Mouse (Mus musculus) hindbrain, postnatal 0 days (tissue): ENCODE results near the gene Zfp27. TPM values are rescaled to one million over a fixed set of nuclear protein-coding genes. Genes with fewer than 3 reads are reported as not detected.
A peak's percentile ranks its signal among the peaks of the same experiment; 100 is the strongest.

Source experiments
- ATAC-seq: fragments of 200-750 bp; cut with Nextera tagmentation; 2 replicates; pipeline ENCODE4 v1.8.0; 2017; ENCODE audit warnings: mild to moderate bottlenecking, moderate TSS enrichment, moderate library complexity
- DNase-seq: peaks from one replicate; pipeline ENCODE4 v3.0.0-alpha.2; 2015; ENCODE audit warnings: low spot score
- H3K27ac ChIP-seq: fragments of 300-500 bp; sonication (generic); 2 replicates; pipeline ENCODE4 v1.5.1; 2014; ENCODE audit warnings: mild to moderate bottlenecking
- H3K27me3 ChIP-seq: fragments of 300-500 bp; sonication (generic); 2 replicates; pipeline ENCODE4 v1.6.1; 2014; ENCODE audit warnings: low read length, mixed read lengths; ENCODE audit not compliant: insufficient read depth
- H3K36me3 ChIP-seq: fragments of 300-500 bp; sonication (generic); 2 replicates; pipeline ENCODE4 v1.6.1; 2014; ENCODE audit warnings: low read length, mixed read lengths; ENCODE audit not compliant: insufficient read depth
- H3K4me1 ChIP-seq: fragments of 300-500 bp; sonication (generic); 2 replicates; pipeline ENCODE4 v1.6.1; 2014; ENCODE audit warnings: antibody characterized with exemption, low read length, mixed read lengths; ENCODE audit not compliant: insufficient read depth
- H3K4me2 ChIP-seq: fragments of 300-500 bp; sonication (generic); 2 replicates; pipeline ENCODE4 v1.6.1; 2014; ENCODE audit warnings: low read depth, mild to moderate bottlenecking, low read length, moderate library complexity, mixed read lengths
- H3K4me3 ChIP-seq: fragments of 300-500 bp; sonication (generic); 2 replicates; pipeline ENCODE4 v1.5.1; 2014; ENCODE audit warnings: low read length
- H3K9ac ChIP-seq: fragments of 300-500 bp; sonication (generic); replicated peaks from 2 replicates; pipeline ENCODE4 v1.6.1; 2014; ENCODE audit warnings: mild to moderate bottlenecking, low read length, moderate library complexity, mixed read lengths
- H3K9me3 ChIP-seq: fragments of 300-500 bp; sonication (generic); 2 replicates; pipeline ENCODE4 v1.6.1; 2016; ENCODE audit warnings: low read length, mixed read lengths
- CTCF ChIP-seq: IDR thresholded peaks from 2 replicates; pipeline ENCODE4 v1.5.1; 2016; ENCODE audit warnings: antibody characterized with exemption, control low read depth, low read depth
- WGBS: fragments of 180-500 bp; shearing (Covaris S2); extraction: QIAGEN DNeasy Blood & Tissue Kit; methylation state at CpG from one replicate; pipeline ENCODE4 v1.1.7; 2014; 5-methylcytosine and 5-hydroxymethylcytosine counted together
- polyA plus RNA-seq: library from polyadenylated mRNA; unstranded; fragments of >200 nt; fragmentation: Nextera tagmentation; extraction: Ambion mirVana; gene quantifications from 2 replicates; pipeline ENCODE4 v1.2.1, GENCODE M21; 2015
- total RNA-seq: library from RNA; depleted of rRNA; stranded (reverse); fragments of >200 nt; gene quantifications from 2 replicates; pipeline ENCODE4 v1.2.3, GENCODE M21; 2014; rRNA removed

Zfp27 gene
- total RNA-seq (16.1 and 16.8 TPM in 2 replicates), polyA plus RNA-seq (6.9 and 7.8 TPM in 2 replicates)

DNA sequence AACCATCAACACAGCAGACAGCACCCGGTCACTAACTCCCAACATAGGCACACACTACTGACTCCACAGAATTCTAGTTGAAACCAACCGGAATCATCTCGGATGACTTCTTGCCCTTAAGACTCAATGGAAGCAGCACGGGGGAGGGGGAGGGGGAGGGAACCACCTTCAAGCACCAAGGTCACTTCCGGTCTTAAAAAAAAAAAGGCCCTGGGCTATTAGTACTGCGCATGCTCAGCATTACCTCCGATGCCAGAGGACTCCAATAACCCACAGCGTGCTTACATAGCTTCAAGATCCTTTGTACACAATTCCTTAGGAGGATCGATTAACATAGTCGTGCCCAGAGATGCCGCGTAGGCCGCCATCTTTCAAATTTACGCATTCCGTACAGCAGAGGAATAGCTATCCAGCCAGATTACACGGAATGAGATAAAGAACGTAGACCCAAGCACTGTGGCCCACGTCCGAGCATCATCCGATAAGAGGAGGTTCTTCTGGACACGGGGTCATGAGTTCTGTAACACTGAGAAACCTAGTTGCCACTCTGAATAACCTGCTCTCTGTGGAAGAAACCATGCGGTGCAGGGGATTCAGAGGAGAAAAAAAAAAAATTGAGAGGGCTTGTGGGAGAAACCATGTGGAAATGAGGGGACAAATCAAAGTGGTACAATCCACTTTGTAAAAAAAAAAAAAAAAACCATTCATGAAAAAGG is at the start of gene Zfp27:
Zfp27 (minus strand) TSS at position 607 of the 716 bp plus-strand sequence.
- under 1% methylated on average over 22 of the region's 22 CpGs for WGBS
- H3K9ac ChIP-seq: peak within 1 kb of the TSS; percentile 53
- peak within 1 kb of the TSS; percentile 63 for H3K4me3 ChIP-seq
- H3K27ac ChIP-seq: peak within 1 kb of the TSS; percentile 90
- DNase-seq: peak; percentile 95
- no peaks in the 10 kb centered on the region; the same call in 1 of the 2 replicates for H3K4me1 ChIP-seq
- H3K27me3 ChIP-seq: no peaks in the 10 kb centered on the region
- H3K36me3 ChIP-seq: peaks cover 4% of the 10 kb centered on the region; the same call in 1 of the 2 replicates
- ATAC-seq: peak; percentile 90
- peak within 1 kb of the TSS; percentile 59 for H3K4me2 ChIP-seq
- no peaks in the 10 kb centered on the region for H3K9me3 ChIP-seq
- 0 out of 2 replicates have a peak, but pooled peaks have one; percentile 12 for TF ChIP-seq CTCF

DNA sequence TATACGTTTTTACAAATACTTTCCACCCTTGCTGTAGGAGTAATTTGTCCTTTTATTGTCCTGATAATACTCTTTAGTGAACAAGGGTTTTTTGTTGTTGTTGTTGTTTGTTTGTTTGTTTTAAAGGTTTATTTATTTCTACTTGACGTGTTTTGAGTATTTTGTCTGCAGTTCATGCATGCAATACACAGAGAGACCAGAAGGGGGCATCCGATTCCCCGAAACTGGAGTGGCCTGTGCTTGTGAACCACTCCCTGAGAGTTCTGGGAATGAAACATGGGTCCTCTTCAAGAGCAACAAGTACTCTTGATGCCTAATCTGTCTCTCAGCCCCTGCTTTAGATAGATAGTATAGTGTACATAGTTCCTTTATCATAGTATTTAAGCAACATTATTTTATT is 48.4 kb upstream of the Zfp27 start:
- H3K9me3 ChIP-seq: no peaks in the 10 kb centered on the region
- H3K4me1 ChIP-seq: no peaks in the 10 kb centered on the region

DNA sequence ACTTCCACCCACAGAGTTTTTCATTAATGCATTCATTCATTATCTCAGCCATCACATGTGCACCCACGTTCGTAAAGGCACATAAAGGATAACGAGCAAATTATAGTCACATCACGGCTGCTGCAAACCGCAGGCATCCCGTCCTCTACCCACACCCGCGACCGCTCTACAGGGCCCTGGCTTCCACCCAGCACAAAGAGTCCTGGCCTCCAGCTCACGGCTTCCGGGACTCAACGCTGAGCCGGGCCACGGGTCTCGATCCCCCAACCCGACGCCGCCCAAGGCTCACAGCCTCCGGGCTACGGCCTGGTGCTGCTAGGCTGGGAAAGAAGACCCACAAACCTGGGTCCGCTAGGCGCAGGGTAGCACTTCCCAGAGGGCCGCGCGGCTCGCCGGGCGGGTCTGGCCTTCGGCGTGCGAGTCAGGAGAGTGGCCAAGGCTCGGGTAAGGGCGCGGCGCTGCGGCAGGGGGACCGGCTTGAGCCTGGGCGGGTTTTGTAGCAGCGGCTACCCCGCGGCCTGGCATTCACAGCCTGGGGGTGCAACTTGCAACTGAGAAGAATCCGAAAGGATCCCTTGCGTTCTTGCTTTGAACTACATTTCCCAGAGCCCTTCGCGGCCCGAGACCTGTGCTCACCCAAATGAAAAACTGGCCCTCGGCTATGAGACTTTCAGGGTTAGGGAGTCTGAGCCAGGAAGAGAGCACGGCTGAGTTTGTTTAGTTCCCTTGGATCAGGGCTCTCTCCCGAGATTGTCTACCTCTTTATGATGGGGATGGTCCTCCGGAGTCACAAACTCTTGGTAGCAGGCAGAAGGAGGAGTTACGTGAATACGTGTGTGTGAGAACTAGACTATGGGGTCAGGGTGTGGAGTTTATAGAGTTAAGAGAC is 47.4 kb upstream of the Zfp27 start, which contains the start of gene Zfp74:
Zfp74 (minus strand) TSS at position 577 of the 889 bp plus-strand sequence.
- no peaks in the 10 kb centered on the region for H3K4me1 ChIP-seq
- H3K27me3 ChIP-seq: no peaks in the 10 kb centered on the region
- under 1% methylated on average over 52 of the region's 52 CpGs for WGBS
- peak within 1 kb of the TSS; percentile 73 for H3K4me2 ChIP-seq
- peak within 1 kb of the TSS; percentile 76 for H3K9ac ChIP-seq
- DNase-seq (peak; percentile 84), ATAC-seq (peak; percentile 90)
- TF ChIP-seq CTCF: no peak
- H3K4me3 ChIP-seq: peak within 1 kb of the TSS; percentile 80
- H3K27ac ChIP-seq: peak within 1 kb of the TSS; percentile 95
- H3K9me3 ChIP-seq: no peaks in the 10 kb centered on the region
- peaks cover 12% of the 10 kb centered on the region; the same call in 1 of the 2 replicates for H3K36me3 ChIP-seq

More for the DNA sequence above, 48.4 kb upstream of the Zfp27 start:
- peaks cover 8% of the 10 kb centered on the region; the same call in 1 of the 2 replicates for H3K36me3 ChIP-seq
- peak overlapping the region; percentile 80; the same call in 1 of the 2 replicates for H3K4me3 ChIP-seq
- peak overlapping the region; percentile 73 for H3K4me2 ChIP-seq
- H3K27ac ChIP-seq: no peak overlapping the region
- ATAC-seq (no peak), DNase-seq (peak; percentile 54)
- no peak overlapping the region; the same call in 1 of the 2 replicates for H3K9ac ChIP-seq
- WGBS: 15% methylated on average over 4 of the region's 4 CpGs
- H3K27me3 ChIP-seq: no peaks in the 10 kb centered on the region
- peak; percentile 71 for TF ChIP-seq CTCF

DNA sequence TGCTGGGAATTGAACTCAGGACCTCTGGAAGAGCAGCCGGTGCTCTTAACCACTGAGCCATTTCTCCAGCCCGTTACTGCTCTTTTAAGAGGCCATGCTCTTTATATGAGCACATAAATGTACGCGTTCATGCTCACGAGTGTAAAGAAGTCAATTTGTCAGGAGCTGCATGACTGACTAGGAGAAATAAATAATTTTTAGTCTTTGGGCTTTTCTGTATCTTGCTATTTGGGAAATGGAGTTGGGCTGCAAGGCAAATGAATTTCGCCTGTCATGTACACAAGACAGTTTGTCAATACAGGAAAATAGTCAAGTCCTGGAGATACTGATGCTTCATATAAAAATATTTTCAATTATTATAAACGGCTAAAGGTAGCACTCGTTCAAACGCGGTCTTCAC is 46.7 kb upstream of the Zfp27 start:
- Histone ChIP-seq H3K36me3 (peaks cover 14% of the 10 kb centered on the region; the same call in 1 of the 2 replicates), H3K4me1 (no peaks in the 10 kb centered on the region), H3K9ac (peak overlapping the region; percentile 76), H3K4me2 (peak overlapping the region; percentile 73), H3K27me3 (no peaks in the 10 kb centered on the region), H3K27ac (peak overlapping the region; percentile 95), H3K4me3 (peak overlapping the region; percentile 80), H3K9me3 (no peaks in the 10 kb centered on the region)
- DNase-seq (peak; percentile 7), ATAC-seq (no peak)
- no peak; the same call in 1 of the 2 replicates for TF ChIP-seq CTCF
- 33% methylated on average over 10 of the region's 10 CpGs for WGBS

DNA sequence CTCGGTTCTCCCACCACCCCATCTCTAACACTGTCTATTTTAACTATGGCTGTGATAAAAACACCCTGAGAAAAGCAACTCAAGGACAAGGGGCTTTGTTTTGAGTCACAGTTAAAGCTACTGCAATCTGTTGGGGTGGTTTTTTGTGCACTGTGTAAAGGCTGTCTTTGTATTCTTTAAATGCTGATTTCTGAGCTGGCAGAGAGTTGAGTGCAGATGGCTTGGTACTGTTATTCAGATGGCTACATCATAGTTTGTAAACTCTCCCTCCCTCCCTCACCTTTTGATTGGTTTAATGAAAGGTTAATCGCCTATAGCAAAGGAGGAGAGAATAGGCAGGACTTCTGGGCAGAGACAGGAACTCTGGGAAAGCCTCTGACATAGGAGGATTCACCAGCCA is 37.8 kb upstream of the Zfp27 start:
- H3K4me2 ChIP-seq: no peak overlapping the region
- no peak for ATAC-seq
- H3K27me3 ChIP-seq: no peaks in the 10 kb centered on the region
- no peaks in the 10 kb centered on the region for H3K4me1 ChIP-seq
- TF ChIP-seq CTCF: no peak
- no peaks in the 10 kb centered on the region for H3K9me3 ChIP-seq
- 67% methylated on average over 2 of the region's 2 CpGs for WGBS
- DNase-seq: no peak
- H3K9ac ChIP-seq: no peak overlapping the region
- H3K4me3 ChIP-seq: no peak overlapping the region
- no peak overlapping the region for H3K27ac ChIP-seq
- peaks cover 33% of the 10 kb centered on the region; the same call in 1 of the 2 replicates for H3K36me3 ChIP-seq

DNA sequence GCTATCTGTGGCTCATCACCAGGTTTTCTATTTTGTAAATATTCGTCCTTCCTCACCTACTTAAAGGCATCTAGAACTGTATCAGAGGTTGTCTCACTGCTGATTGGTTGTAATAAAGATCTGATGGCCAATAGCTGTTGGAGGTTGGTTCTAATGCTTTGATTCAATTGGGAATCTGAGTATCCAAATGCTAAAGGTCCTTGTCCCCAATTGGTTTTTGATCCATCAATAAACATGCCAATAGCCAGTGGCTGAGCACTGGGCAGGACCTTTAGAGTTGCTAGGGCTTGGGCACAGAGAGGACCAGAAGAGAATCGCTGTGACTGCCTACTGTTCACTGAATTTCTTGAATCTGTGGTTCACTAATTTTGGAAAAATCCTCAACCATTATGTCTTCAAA is 37.3 kb upstream of the Zfp27 start:
- no peak for TF ChIP-seq CTCF
- H3K27ac ChIP-seq: no peak overlapping the region
- no peak overlapping the region for H3K4me2 ChIP-seq
- no peak overlapping the region for H3K4me3 ChIP-seq
- no peaks in the 10 kb centered on the region for H3K27me3 ChIP-seq
- ATAC-seq (no peak), DNase-seq (no peak)
- no peaks in the 10 kb centered on the region for H3K9me3 ChIP-seq
- WGBS: 70% methylated on average over 2 of the region's 2 CpGs
- H3K4me1 ChIP-seq: no peaks in the 10 kb centered on the region
- H3K9ac ChIP-seq: no peak overlapping the region
- H3K36me3 ChIP-seq: peaks cover 29% of the 10 kb centered on the region; the same call in 1 of the 2 replicates
